Comparison of ENCODE assay signal across 24 mouse cellular contexts in the genomic region with DNA sequence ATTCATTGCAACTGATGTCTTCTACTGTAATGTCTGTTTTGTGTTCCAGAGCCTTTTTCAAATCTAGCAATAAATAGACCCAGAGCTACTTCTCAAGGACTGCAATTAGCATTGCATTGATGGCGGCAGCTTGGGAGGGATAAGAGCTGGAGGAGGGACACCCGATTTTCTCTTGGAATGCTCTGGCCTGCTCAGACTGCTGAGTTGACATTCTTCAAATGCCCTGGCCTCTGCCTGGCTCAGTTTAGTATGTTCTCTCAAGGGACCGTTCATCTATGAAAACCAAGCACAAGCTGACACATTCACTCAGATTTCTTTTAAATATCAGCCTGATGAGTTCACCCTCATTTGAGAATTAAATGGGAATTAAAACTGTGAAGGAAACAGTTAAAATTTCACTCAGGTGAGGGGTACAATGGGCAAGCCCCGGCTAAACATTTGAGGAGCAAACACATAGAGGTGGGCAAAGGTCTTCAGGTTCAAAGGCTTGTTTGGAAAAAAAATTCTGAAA.
DNase-seq lines count a peak whose midpoint lies in the region; ATAC-seq and TF ChIP-seq lines count a peak whose summit lies in the region.
"Had no signal": no experiment of that assay in that cellular context is flagged by ENCODE, and none has a peak within 500 bp of the region (broad histone marks: within the 10 kb centered on the region; RNA-seq: fewer than 3 reads in every experiment).

No protein-coding gene starts in this region.

- H3K27me3 ChIP-seq in kidney, embryonic 15.5 days: no peaks in the 10 kb centered on the region
- H3K27me3 ChIP-seq in stomach, embryonic 15.5 days (replicated peaks): no peaks in the 10 kb centered on the region
- H3K27me3 ChIP-seq in stomach, postnatal 0 days (ENCODE audit: control insufficient read depth, insufficient read depth, low read length): no peaks in the 10 kb centered on the region
- no peaks in the 10 kb centered on the region for H3K27me3 ChIP-seq in midbrain, postnatal 0 days (ENCODE audit: insufficient read depth, low read length)
- H3K27me3 ChIP-seq: heart, embryonic 12.5 days; hindbrain, embryonic 15.5 days; limb, embryonic 13.5 days; liver, embryonic 12.5 days; neural tube, embryonic 15.5 days had no signal

- no peak overlapping the region for H3K9ac ChIP-seq in kidney, embryonic 15.5 days
- no peak overlapping the region for H3K9ac ChIP-seq in stomach, embryonic 15.5 days
- no peak overlapping the region for H3K9ac ChIP-seq in stomach, postnatal 0 days (ENCODE audit: low read length)
- no peak overlapping the region for H3K9ac ChIP-seq in midbrain, postnatal 0 days (replicated peaks; ENCODE audit: low read length, poor library complexity, severe bottlenecking)
- H3K9ac ChIP-seq: heart, embryonic 12.5 days; hindbrain, embryonic 15.5 days; limb, embryonic 13.5 days; liver, embryonic 12.5 days; neural tube, embryonic 15.5 days had no signal

- no peak for TF ChIP-seq EP300 in stomach, postnatal 0 days (optimal IDR thresholded peaks at IDR 0.05)

- H3K4me3 ChIP-seq in kidney, embryonic 15.5 days (replicated peaks): no peak overlapping the region
- H3K4me3 ChIP-seq in stomach, embryonic 15.5 days (replicated peaks): no peak overlapping the region
- no peak overlapping the region for H3K4me3 ChIP-seq in stomach, postnatal 0 days (ENCODE audit: low read depth, low read length)
- no peak overlapping the region for H3K4me3 ChIP-seq in midbrain, postnatal 0 days (ENCODE audit: low read depth, low read length)
- H3K4me3 ChIP-seq: gastrocnemius, adult 2 months; heart, adult 2 months; heart, embryonic 12.5 days; hindbrain, embryonic 15.5 days; limb, embryonic 13.5 days; liver, embryonic 12.5 days; neural tube, embryonic 15.5 days had no signal

- H3K9me3 ChIP-seq in kidney, embryonic 15.5 days (replicated peaks): no peaks in the 10 kb centered on the region
- H3K9me3 ChIP-seq in stomach, embryonic 15.5 days: no peaks in the 10 kb centered on the region
- no peaks in the 10 kb centered on the region for H3K9me3 ChIP-seq in stomach, postnatal 0 days (ENCODE audit: control insufficient read depth, low read length)
- H3K9me3 ChIP-seq in midbrain, postnatal 0 days (ENCODE audit: low read length): no peaks in the 10 kb centered on the region
- H3K9me3 ChIP-seq: heart, embryonic 12.5 days; hindbrain, embryonic 15.5 days; limb, embryonic 13.5 days; liver, embryonic 12.5 days; neural tube, embryonic 15.5 days had no signal

- no peaks in the 10 kb centered on the region for H3K36me3 ChIP-seq in kidney, embryonic 15.5 days
- H3K36me3 ChIP-seq in stomach, embryonic 15.5 days: no peaks in the 10 kb centered on the region
- no peaks in the 10 kb centered on the region for H3K36me3 ChIP-seq in stomach, postnatal 0 days (ENCODE audit: control insufficient read depth, insufficient read depth, low read length)
- no peaks in the 10 kb centered on the region for H3K36me3 ChIP-seq in midbrain, postnatal 0 days (ENCODE audit: insufficient read depth, low read length)
- H3K36me3 ChIP-seq: heart, embryonic 12.5 days; hindbrain, embryonic 15.5 days; limb, embryonic 13.5 days; liver, embryonic 12.5 days; neural tube, embryonic 15.5 days had no signal

- no peak for TF ChIP-seq CTCF in stomach, postnatal 0 days (IDR thresholded peaks at IDR 0.05; ENCODE audit: low read depth)
- TF ChIP-seq CTCF in midbrain, postnatal 0 days (IDR thresholded peaks at IDR 0.05): no peak

- H3K4me1 ChIP-seq in kidney, embryonic 15.5 days: peaks cover 27% of the 10 kb centered on the region
- peaks cover 21% of the 10 kb centered on the region for H3K4me1 ChIP-seq in stomach, embryonic 15.5 days
- peaks cover 2% of the 10 kb centered on the region for H3K4me1 ChIP-seq in stomach, postnatal 0 days (replicated peaks; ENCODE audit: control insufficient read depth, insufficient read depth)
- H3K4me1 ChIP-seq in midbrain, postnatal 0 days (ENCODE audit: insufficient read depth, low read length): no peaks in the 10 kb centered on the region
- H3K4me1 ChIP-seq: hindbrain, embryonic 15.5 days; neural tube, embryonic 15.5 days had no signal

- WGBS in kidney, embryonic 15.5 days: 67% methylated on average over 4 of the region's 4 CpGs
- WGBS in stomach, embryonic 15.5 days: 50% methylated on average over 4 of the region's 4 CpGs
- WGBS in stomach, postnatal 0 days: 49% methylated on average over 4 of the region's 4 CpGs
- WGBS in midbrain, postnatal 0 days: 75% methylated on average over 4 of the region's 4 CpGs

- H3K4me2 ChIP-seq in kidney, embryonic 15.5 days: no peak overlapping the region
- H3K4me2 ChIP-seq in stomach, embryonic 15.5 days: no peak overlapping the region
- H3K4me2 ChIP-seq in stomach, postnatal 0 days (replicated peaks; ENCODE audit: low read depth): no peak overlapping the region
- H3K4me2 ChIP-seq in midbrain, postnatal 0 days (ENCODE audit: low read depth, low read length, poor library complexity, severe bottlenecking): no peak overlapping the region
- H3K4me2 ChIP-seq: heart, embryonic 12.5 days; hindbrain, embryonic 15.5 days; limb, embryonic 13.5 days; liver, embryonic 12.5 days; neural tube, embryonic 15.5 days had no signal

- no peak for ATAC-seq in kidney, embryonic 15.5 days (replicated peaks; ENCODE audit: low FRiP score)
- no peak for ATAC-seq in stomach, embryonic 15.5 days (ENCODE audit: insufficient read depth, low FRiP score, low read depth)
- ATAC-seq in stomach, postnatal 0 days (ENCODE audit: low FRiP score, low TSS enrichment): no peak
- no peak for ATAC-seq in midbrain, postnatal 0 days (ENCODE audit: low FRiP score)
- ATAC-seq: forebrain, embryonic 14.5 days; liver, embryonic 12.5 days had no signal

- DNase-seq in kidney, adult 11 months: peak; percentile 40
- no peak for DNase-seq in stomach, postnatal 0 days (ENCODE audit: low spot score)
- peak; percentile 22 for DNase-seq in kidney, postnatal 10 days
- DNase-seq in adrenal gland, adult (ENCODE audit: inconsistent age in 2 of 2, low spot score in 1 of 2): no peak
- no peak for DNase-seq in urinary bladder, adult 2 months (ENCODE audit: low spot score)
- DNase-seq in midbrain, postnatal 0 days (ENCODE audit: low spot score): no peak
- DNase-seq: adrenal gland, adult 2 months; adrenal gland, postnatal 36 days; cerebellum, adult 8-10 months; cerebellum, postnatal 25 days; gastrocnemius, adult 2 months; heart, adult 2 months; lung, postnatal 10 days; midbrain, embryonic 14.5 days; right cerebral cortex, adult 18-20 months; spleen, adult 18-20 months had no signal

- no peak overlapping the region for H3K27ac ChIP-seq in kidney, embryonic 15.5 days
- 0 out of 2 replicates have a peak overlapping the region, but pooled peaks have one; percentile 35 for H3K27ac ChIP-seq in stomach, embryonic 15.5 days
- no peak overlapping the region; the same call in 1 of the 2 replicates for H3K27ac ChIP-seq in stomach, postnatal 0 days (replicated peaks)
- H3K27ac ChIP-seq in midbrain, postnatal 0 days (ENCODE audit: low read depth, low read length): no peak overlapping the region
- H3K27ac ChIP-seq: gastrocnemius, adult 2 months; heart, adult 2 months; hindbrain, embryonic 15.5 days; limb, embryonic 13.5 days; liver, embryonic 12.5 days; neural tube, embryonic 15.5 days had no signal

Comparison
In these comparisons a context has a peak if more than half of its experiments do, and no peak if none do; other contexts are left out.
1. DNase-seq: peak in kidney, adult 11 months (single experiment) and kidney, postnatal 10 days (single experiment); none in stomach, postnatal 0 days (single experiment), adrenal gland, adult (0 of 2), urinary bladder, adult 2 months (single experiment) and midbrain, postnatal 0 days (single experiment).